In genomic region chr7:118001121-118001520, GRCm38 (mm10) we compare ENCODE assay signal across 8 mouse cellular contexts.
A peak's percentile ranks its signal among the peaks of the same experiment; 100 is the strongest.
DNase-seq lines count a peak whose midpoint lies in the region; ATAC-seq and TF ChIP-seq lines count a peak whose summit lies in the region.

No protein-coding gene starts in this region.

- TF ChIP-seq CTCF in forebrain, postnatal 0 days (IDR thresholded peaks at IDR 0.05; ENCODE audit: low read depth), result no peak

- H3K9ac ChIP-seq in forebrain, postnatal 0 days, result no peak overlapping the region
- no peak overlapping the region for H3K9ac ChIP-seq in kidney, embryonic 14.5 days (ENCODE audit: low read depth, low read length)

- no peak overlapping the region for H3K27ac ChIP-seq in forebrain, embryonic 10.5 days
- H3K27ac ChIP-seq in forebrain, postnatal 0 days (ENCODE audit: low read depth, low read length), result no peak overlapping the region
- H3K27ac ChIP-seq in kidney, embryonic 14.5 days (ENCODE audit: low read depth, low read length), result no peak overlapping the region

- H3K4me2 ChIP-seq in forebrain, postnatal 0 days (ENCODE audit: low read depth), result no peak overlapping the region
- no peak overlapping the region for H3K4me2 ChIP-seq in kidney, embryonic 14.5 days (replicated peaks; ENCODE audit: low read depth, low read length)

- peak; percentile 62 for DNase-seq in forebrain, embryonic 10.5 days (ENCODE audit: extremely low spot score, low spot score)
- no peak for DNase-seq in forebrain, postnatal 0 days
- DNase-seq in urinary bladder, postnatal 14 days (ENCODE audit: low spot score), result peak; percentile 57
- no peak for DNase-seq in urinary bladder, adult 2 months (ENCODE audit: low spot score)
- DNase-seq in ovary, postnatal 36 days (ENCODE audit: low spot score), result peak; percentile 63
- DNase-seq in layer of hippocampus, postnatal 14 days (ENCODE audit: low spot score in 2 of 2), result no peak
- DNase-seq in left cerebral cortex, postnatal 10 days (ENCODE audit: extremely low spot score in 1 of 2, low spot score in 2 of 2), result no peak

- 11% methylated on average over 4 of the region's 4 CpGs for WGBS in forebrain, embryonic 10.5 days
- 11% methylated on average over 4 of the region's 4 CpGs for WGBS in forebrain, postnatal 0 days
- 7% methylated on average over 4 of the region's 4 CpGs for WGBS in kidney, embryonic 14.5 days

- intact Hi-C loops in left cerebral cortex, postnatal 10 days (cut with DNase I), result no loop called here

- H3K36me3 ChIP-seq in forebrain, embryonic 10.5 days (replicated peaks), result no peaks in the 10 kb centered on the region
- no peaks in the 10 kb centered on the region for H3K36me3 ChIP-seq in forebrain, postnatal 0 days (ENCODE audit: insufficient read depth)
- no peaks in the 10 kb centered on the region for H3K36me3 ChIP-seq in kidney, embryonic 14.5 days (ENCODE audit: control insufficient read depth, insufficient read depth, low read length)

- H3K9me3 ChIP-seq in forebrain, embryonic 10.5 days, result no peaks in the 10 kb centered on the region
- no peaks in the 10 kb centered on the region for H3K9me3 ChIP-seq in forebrain, postnatal 0 days (ENCODE audit: low read length)
- H3K9me3 ChIP-seq in kidney, embryonic 14.5 days (ENCODE audit: control insufficient read depth, low read length), result no peaks in the 10 kb centered on the region

- H3K27me3 ChIP-seq in forebrain, embryonic 10.5 days (ENCODE audit: poor library complexity, severe bottlenecking), result no peaks in the 10 kb centered on the region
- no peaks in the 10 kb centered on the region; the same call in 1 of the 2 replicates for H3K27me3 ChIP-seq in forebrain, postnatal 0 days (ENCODE audit: insufficient read depth, low read length)
- no peaks in the 10 kb centered on the region for H3K27me3 ChIP-seq in kidney, embryonic 14.5 days (ENCODE audit: control insufficient read depth, insufficient read depth, low read length)

- no peak for ATAC-seq in forebrain, postnatal 0 days
- ATAC-seq in kidney, embryonic 14.5 days (ENCODE audit: low FRiP score, low TSS enrichment), result peak; percentile 76; the same call in 1 of the 2 replicates

- no peaks in the 10 kb centered on the region for H3K4me1 ChIP-seq in forebrain, embryonic 10.5 days
- no peaks in the 10 kb centered on the region for H3K4me1 ChIP-seq in forebrain, postnatal 0 days (ENCODE audit: insufficient read depth)
- no peaks in the 10 kb centered on the region for H3K4me1 ChIP-seq in kidney, embryonic 14.5 days (ENCODE audit: control insufficient read depth, insufficient read depth, low read length)

- H3K4me3 ChIP-seq in forebrain, embryonic 10.5 days, result no peak overlapping the region
- H3K4me3 ChIP-seq in forebrain, postnatal 0 days (ENCODE audit: low read depth, low read length), result no peak overlapping the region
- H3K4me3 ChIP-seq in kidney, embryonic 14.5 days (ENCODE audit: low read length), result no peak overlapping the region

Comparison
In these comparisons a context has a peak if more than half of its experiments do, and no peak if none do; other contexts are left out.
1. DNase-seq: peak in forebrain, embryonic 10.5 days (single experiment), urinary bladder, postnatal 14 days (single experiment) and ovary, postnatal 36 days (single experiment); none in forebrain, postnatal 0 days (single experiment), urinary bladder, adult 2 months (single experiment), layer of hippocampus, postnatal 14 days (0 of 2) and left cerebral cortex, postnatal 10 days (0 of 2).